Mouse (Mus musculus) monocyte, adult 59 days (primary cell): ENCODE measurements around the gene Ccdc167. TPM values are rescaled to one million over a fixed set of nuclear protein-coding genes. Genes with fewer than 3 reads are reported as not detected.

Experiments
- total RNA-seq, 2 experiments: library from RNA; stranded (reverse); gene quantifications; one replicate each; pipeline ENCODE4 v1.2.4; 2023

Ccdc167 gene
- total RNA-seq: 1 to 10 TPM; 7.6 to 9.2 TPM

GRCm38 (mm10) chr17:29716732-29717445, at the start of gene Ccdc167:
Gene Ccdc167 (minus strand): TSS chr17:29717044.

GRCm38 (mm10) chr17:29660076-29660761, 56.6 kb downstream of the Ccdc167 start, which contains the start of gene Cmtr1:
Gene Cmtr1 (plus strand): TSS chr17:29660595.

Other genes with a start within 250 kb of the Ccdc167 start
- 1,000 to 10,000 TPM; 1,228 to 1,267 TPM for gene Pim1, start 226.3 kb downstream of the Ccdc167 start, total RNA-seq
- gene Gm17657, start 167.4 kb downstream of the Ccdc167 start, total RNA-seq: not detected
- gene Tbc1d22b, start 167.3 kb downstream of the Ccdc167 start, total RNA-seq: 10 to 100 TPM; 14.0 to 16.3 TPM
- gene Tmem217, start 164.7 kb downstream of the Ccdc167 start, total RNA-seq: not detected
- 10 to 100 TPM; 39.4 to 44.2 TPM for gene Rnf8, start 102.3 kb downstream of the Ccdc167 start, total RNA-seq
- 1 to 10 TPM; 6.8 to 8.3 TPM for gene Gm28043, start 102.2 kb downstream of the Ccdc167 start, total RNA-seq
- gene Cmtr1, start 56.4 kb downstream of the Ccdc167 start, total RNA-seq: 10 to 100 TPM; 81.8 to 95.4 TPM